Mouse (Mus musculus) ES-E14 (cell line): Measurements from ENCODE around the gene Adamts1.

Source experiments
- CHD2 ChIP-seq: IDR thresholded peaks from 2 replicates; pipeline ENCODE4 v1.6.1; 2014; ENCODE audit warnings: mild to moderate bottlenecking, low read depth, low read length, inconsistent platforms
- MAFK ChIP-seq: IDR thresholded peaks from 2 replicates; pipeline ENCODE4 v1.6.1; 2014; ENCODE audit warnings: mild to moderate bottlenecking, low read depth, low read length, inconsistent platforms; ENCODE audit not compliant: insufficient read depth

DNA sequence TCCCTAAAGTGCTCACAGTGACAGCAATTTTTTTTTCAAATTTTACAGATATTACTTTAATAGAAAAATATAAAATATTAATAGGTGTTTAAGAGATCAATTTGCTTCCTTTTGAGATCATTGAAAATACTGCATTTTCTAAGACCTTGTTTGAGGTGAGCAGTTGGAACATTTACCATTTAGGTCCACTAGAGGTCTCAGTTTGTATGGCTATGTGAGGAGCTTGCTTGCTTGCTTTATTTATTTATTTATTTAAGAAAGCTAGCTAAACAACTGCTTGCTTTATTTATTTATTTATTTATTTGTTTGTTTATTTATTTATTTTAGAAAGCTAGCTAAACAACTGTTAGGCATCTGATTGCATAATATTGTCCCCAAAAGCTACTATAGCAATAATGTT, 23.1 kb downstream of the Adamts1 start:
- no peak for TF ChIP-seq MAFK
- no peak for TF ChIP-seq CHD2
